Mouse (Mus musculus) induced T-regulatory cell, adult 2 months (primary cell): ENCODE results near the gene Shld2.
"Not testable (repeated sequence)": the region's sequence is repeated elsewhere in the genome, so short reads cannot be mapped to it uniquely, and the experiment has no call there.

Experiments used
- DNase-seq: peaks from one replicate; pipeline ENCODE4 v3.0.0-alpha.2; 2012; ENCODE audit warnings: low read depth

Gene Shld2

GRCm38 (mm10) chr14:34318113-34318512 lies 7.8 kb upstream of the Shld2 start:
- peak; percentile 66 for DNase-seq

- peak; percentile 86 for DNase-seq
These were observed 7.1 kb upstream of the Shld2 start for GRCm38 (mm10) chr14:34317431-34317830.

GRCm38 (mm10) chr14:34316346-34316745 lies 6.1 kb upstream of the Shld2 start:
- peak; percentile 36 for DNase-seq

GRCm38 (mm10) chr14:34314796-34315195 lies 4.5 kb upstream of the Shld2 start:
- peak; percentile 32 for DNase-seq

GRCm38 (mm10) chr14:34314383-34314782 lies 4.1 kb upstream of the Shld2 start:
- not testable (repeated sequence) for DNase-seq

GRCm38 (mm10) chr14:34313612-34314011 lies 3.3 kb upstream of the Shld2 start:
- no peak for DNase-seq

GRCm38 (mm10) chr14:34312339-34313048 lies 2.2 kb upstream of the Shld2 start:
- DNase-seq = peak; percentile 36

- no peak for DNase-seq
These were observed 1.4 kb upstream of the Shld2 start for GRCm38 (mm10) chr14:34311691-34312090.

- DNase-seq = peak; percentile 77
These were observed 833 bp upstream of the Shld2 start for GRCm38 (mm10) chr14:34311021-34311631.

GRCm38 (mm10) chr14:34309907-34310233 lies 423 bp downstream of the Shld2 start:
- DNase-seq = no peak

- DNase-seq = no peak
These were observed 1.0 kb downstream of the Shld2 start for GRCm38 (mm10) chr14:34309266-34309665.

GRCm38 (mm10) chr14:34303265-34303680 lies 7.0 kb downstream of the Shld2 start:
- no peak for DNase-seq

- no peak for DNase-seq
These were observed 7.5 kb downstream of the Shld2 start for GRCm38 (mm10) chr14:34302681-34303242.

GRCm38 (mm10) chr14:34298871-34299700 lies 11.2 kb downstream of the Shld2 start:
- DNase-seq = no peak

GRCm38 (mm10) chr14:34297634-34298033 lies 12.7 kb downstream of the Shld2 start:
- DNase-seq = no peak

GRCm38 (mm10) chr14:34297038-34297437 lies 13.3 kb downstream of the Shld2 start:
- no peak for DNase-seq

- DNase-seq = no peak
These were observed 13.9 kb downstream of the Shld2 start for GRCm38 (mm10) chr14:34296350-34296749.

- no peak for DNase-seq
These were observed 16.7 kb downstream of the Shld2 start for GRCm38 (mm10) chr14:34293641-34294040.

GRCm38 (mm10) chr14:34290229-34290628 lies 20.1 kb downstream of the Shld2 start:
- no peak for DNase-seq

- no peak for DNase-seq
These were observed 20.9 kb downstream of the Shld2 start for GRCm38 (mm10) chr14:34289259-34290015.

GRCm38 (mm10) chr14:34288396-34288795 lies 21.9 kb downstream of the Shld2 start:
- DNase-seq = no peak

- no peak for DNase-seq
These were observed 28.5 kb downstream of the Shld2 start for GRCm38 (mm10) chr14:34281736-34282269.
